Mouse (Mus musculus): ENCODE data around the gene Nr6a1. TPM values are rescaled to one million over a fixed set of nuclear protein-coding genes. Genes with fewer than 3 reads are reported as not detected.

The Nr6a1 gene
- total RNA-seq, 1 experiment from 2014 or later: 0.29 TPM

DNA sequence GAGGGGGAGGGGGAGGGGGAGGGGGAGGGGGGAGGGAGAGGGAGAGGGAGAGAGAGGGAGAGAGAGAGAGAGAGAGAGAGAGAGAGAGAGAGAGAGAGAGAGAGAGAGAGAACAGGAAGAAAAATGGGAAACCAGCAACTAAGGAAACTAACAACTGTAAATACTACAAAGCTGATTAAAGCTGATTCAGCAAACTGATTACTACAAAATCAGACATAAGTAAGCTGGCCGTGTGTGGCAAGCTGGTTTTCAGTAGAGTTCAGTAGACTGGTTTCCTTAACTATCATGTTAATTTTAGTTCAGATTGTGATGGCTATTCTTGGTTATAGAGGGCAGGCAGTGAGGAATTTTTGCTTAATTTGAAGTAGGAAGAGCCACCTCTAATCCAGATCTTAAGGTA lies 18.9 kb downstream of the Nr6a1 start:
- ATAC-seq (replicated peaks; ENCODE audit: insufficient number of reproducible peaks, low FRiP score, low TSS enrichment, poor library complexity, severe bottlenecking): no peak

GRCm38 (mm10) chr2:38906097-38906496 lies 21.4 kb downstream of the Nr6a1 start:
- ATAC-seq (replicated peaks; ENCODE audit: insufficient number of reproducible peaks, low FRiP score, low TSS enrichment, poor library complexity, severe bottlenecking): no peak

DNA sequence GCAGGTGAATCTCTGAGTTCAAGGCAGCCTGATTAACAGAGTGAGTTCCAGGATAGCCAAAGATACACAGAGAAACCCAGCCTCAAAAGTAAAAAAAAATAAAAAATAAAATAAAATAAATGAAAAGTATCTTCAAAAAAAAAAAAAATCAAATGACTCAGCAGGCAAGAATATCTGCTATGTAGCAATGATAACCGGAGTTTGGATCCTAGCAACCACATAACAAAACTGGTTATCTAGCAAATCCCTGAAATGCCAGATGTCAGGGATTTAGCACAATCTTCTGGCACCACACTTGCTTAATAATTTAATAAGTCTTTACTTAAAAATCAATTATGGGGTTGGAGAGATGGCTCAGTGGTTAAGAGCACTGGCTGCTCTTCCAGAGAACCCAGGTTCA lies 23.2 kb downstream of the Nr6a1 start:
- ATAC-seq (replicated peaks; ENCODE audit: insufficient number of reproducible peaks, low FRiP score, low TSS enrichment, poor library complexity, severe bottlenecking): no peak

DNA sequence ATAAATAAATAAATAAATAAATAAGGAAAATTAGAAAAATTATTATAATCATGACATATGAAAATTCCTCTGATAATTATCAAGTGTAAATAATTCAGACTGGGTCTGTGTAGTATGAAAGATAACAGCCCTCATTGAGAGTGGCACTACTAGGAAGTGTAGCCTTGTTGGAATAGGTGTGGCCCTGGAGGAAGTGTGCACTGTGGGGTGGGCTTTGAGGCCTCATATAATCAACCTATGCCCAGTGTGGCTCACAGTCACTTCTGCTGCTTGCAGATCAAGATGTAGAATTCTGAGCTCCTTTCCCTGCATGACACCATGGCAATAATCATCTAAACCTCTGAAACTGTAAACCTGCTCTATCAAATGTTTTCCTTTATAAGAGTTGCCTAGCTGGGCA lies 24.6 kb downstream of the Nr6a1 start:
- no peak for ATAC-seq (replicated peaks; ENCODE audit: insufficient number of reproducible peaks, low FRiP score, low TSS enrichment, poor library complexity, severe bottlenecking)

GRCm38 (mm10) chr2:38880907-38881672 lies 46.4 kb downstream of the Nr6a1 start:
- no peak for ATAC-seq (replicated peaks; ENCODE audit: insufficient number of reproducible peaks, low FRiP score, low TSS enrichment, poor library complexity, severe bottlenecking)

DNA sequence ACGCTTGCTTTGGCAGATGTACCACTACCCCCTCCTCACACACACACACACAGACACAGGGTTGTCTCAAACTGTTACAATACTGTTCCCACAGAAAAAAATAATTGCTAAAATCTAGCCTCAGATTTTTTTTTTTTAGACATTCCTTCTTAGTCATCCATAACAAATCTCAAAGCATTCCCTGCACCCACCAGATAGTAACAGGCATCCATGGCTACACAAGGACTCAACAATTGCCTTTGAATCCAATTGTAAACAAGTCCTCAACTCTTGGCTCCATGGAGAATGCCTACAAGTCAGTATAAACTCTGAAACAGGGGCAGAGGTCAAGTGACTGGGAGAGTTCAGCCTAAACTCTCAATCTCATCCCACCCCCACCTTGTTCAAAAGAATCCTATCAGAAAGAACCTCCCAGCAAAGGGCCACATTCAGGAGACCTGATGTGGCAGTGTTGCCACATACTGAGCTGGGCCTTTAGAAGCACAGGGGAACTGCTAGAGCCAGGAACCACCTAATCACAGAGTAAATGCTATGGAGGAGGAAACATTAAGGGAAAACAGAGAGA lies 52.9 kb downstream of the Nr6a1 start:
- ATAC-seq (replicated peaks; ENCODE audit: insufficient number of reproducible peaks, low FRiP score, low TSS enrichment, poor library complexity, severe bottlenecking): no peak

- no peak for ATAC-seq (replicated peaks; ENCODE audit: insufficient number of reproducible peaks, low FRiP score, low TSS enrichment, poor library complexity, severe bottlenecking)
These were observed 54.8 kb downstream of the Nr6a1 start for GRCm38 (mm10) chr2:38872730-38873129.

GRCm38 (mm10) chr2:38866711-38867110 lies 60.8 kb downstream of the Nr6a1 start:
- ATAC-seq (replicated peaks; ENCODE audit: insufficient number of reproducible peaks, low FRiP score, low TSS enrichment, poor library complexity, severe bottlenecking): 0 out of 2 replicates have a peak, but pooled peaks have one; percentile 43

DNA sequence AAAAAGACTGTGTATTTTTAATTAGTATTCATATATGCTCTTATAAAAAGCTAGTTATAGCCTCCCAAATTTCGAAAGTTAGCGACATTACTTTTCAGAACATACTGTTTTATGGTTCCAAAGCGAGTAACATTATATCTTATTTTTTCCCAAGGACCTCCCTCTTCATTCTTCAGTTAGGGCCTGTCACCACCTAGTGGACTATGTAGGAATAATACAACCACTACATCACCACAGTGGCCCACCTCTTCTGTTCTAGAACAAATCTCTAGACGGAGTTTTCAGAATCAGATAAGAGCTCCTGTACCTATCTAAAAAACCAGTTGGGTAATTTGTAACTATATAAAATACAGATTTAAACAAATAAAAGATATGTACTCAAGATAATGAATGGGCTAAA lies 63.5 kb downstream of the Nr6a1 start:
- ATAC-seq (replicated peaks; ENCODE audit: insufficient number of reproducible peaks, low FRiP score, low TSS enrichment, poor library complexity, severe bottlenecking): no peak

DNA sequence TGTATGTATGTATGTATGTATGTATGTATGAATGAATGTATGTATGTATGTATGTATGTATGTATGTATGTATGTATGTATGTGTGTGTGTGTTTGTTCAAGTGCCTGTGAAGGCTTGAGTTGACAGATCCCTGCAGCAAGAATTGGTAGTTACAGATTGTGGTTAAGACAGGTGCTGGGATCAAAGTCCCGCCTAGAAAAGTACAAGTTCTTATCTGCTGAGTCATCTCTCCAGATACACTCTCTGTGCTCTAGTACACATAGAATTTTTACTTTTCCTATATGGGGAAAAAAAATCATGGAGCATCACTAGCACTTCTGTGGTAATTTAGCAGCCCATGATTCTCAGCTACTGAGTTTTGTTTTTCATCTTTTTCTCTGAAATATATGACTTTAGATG lies 75.7 kb downstream of the Nr6a1 start:
- no peak for ATAC-seq (replicated peaks; ENCODE audit: insufficient number of reproducible peaks, low FRiP score, low TSS enrichment, poor library complexity, severe bottlenecking)

DNA sequence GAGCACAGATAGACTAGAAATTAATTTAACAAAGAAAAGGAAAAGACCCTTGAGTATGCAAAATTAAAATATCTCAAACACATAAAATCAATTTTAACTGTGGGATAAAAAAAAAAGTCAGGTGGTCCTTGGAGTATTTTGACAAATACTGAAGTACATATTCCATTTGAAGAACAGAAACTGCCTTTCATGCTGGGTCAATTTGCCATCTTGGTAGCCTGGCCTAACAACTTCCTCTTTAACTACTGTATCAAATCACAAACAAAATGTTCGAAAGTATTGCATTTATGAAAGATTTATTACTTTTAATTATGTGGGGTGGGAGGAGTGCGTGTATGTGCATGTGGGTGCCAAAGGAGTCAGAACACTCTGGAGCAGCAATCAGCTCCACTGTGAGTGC lies 81.2 kb downstream of the Nr6a1 start:
- no peak for ATAC-seq (replicated peaks; ENCODE audit: insufficient number of reproducible peaks, low FRiP score, low TSS enrichment, poor library complexity, severe bottlenecking)

GRCm38 (mm10) chr2:38835489-38835888 lies 92.0 kb downstream of the Nr6a1 start:
- ATAC-seq (replicated peaks; ENCODE audit: insufficient number of reproducible peaks, low FRiP score, low TSS enrichment, poor library complexity, severe bottlenecking): no peak

DNA sequence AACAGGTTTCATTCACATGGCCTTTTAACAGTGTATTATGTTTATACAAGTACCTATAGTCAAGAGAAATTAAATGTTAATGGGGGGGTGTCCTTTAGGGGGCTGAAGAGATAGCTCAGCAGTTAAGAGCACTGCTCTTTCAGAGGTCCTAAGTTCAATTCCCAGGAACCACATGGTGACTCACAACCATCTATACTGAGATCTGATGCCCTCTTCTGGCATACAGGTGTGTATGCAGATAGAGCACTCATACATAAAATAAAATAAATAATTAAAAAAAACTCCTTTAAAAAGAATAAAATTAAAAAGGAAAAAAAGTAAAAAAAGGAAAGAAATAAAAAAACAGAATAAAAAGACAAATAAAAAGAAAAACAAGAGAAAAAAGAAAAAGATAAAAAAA lies 95.5 kb downstream of the Nr6a1 start:
- no peak for ATAC-seq (replicated peaks; ENCODE audit: insufficient number of reproducible peaks, low FRiP score, low TSS enrichment, poor library complexity, severe bottlenecking)

GRCm38 (mm10) chr2:38829521-38829920 lies 98.0 kb downstream of the Nr6a1 start:
- ATAC-seq (replicated peaks; ENCODE audit: insufficient number of reproducible peaks, low FRiP score, low TSS enrichment, poor library complexity, severe bottlenecking): no peak

DNA sequence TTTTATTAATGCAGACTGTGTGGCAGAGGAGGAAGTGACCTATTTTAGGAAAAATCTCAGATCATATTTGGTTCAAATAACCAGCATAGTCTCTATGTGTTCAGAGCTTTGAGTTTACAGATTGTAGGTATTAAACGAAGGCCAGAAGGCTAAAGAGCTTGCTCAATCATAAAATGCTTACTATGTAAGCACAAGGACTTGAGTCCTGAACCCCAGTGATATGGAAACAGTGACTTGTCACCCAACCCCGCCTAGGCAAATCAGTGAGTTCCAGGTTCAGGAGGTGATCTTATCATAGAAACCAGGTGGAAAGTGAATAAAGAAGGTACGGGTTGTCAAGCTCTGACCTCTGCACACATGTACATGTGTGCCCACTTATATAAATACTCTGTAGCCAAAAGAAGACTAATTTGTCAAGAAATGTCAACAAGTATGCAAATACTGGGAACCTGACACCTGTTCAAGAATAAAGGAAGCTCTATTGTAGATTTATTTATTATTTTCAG lies 99.6 kb downstream of the Nr6a1 start:
- ATAC-seq (replicated peaks; ENCODE audit: insufficient number of reproducible peaks, low FRiP score, low TSS enrichment, poor library complexity, severe bottlenecking): no peak

DNA sequence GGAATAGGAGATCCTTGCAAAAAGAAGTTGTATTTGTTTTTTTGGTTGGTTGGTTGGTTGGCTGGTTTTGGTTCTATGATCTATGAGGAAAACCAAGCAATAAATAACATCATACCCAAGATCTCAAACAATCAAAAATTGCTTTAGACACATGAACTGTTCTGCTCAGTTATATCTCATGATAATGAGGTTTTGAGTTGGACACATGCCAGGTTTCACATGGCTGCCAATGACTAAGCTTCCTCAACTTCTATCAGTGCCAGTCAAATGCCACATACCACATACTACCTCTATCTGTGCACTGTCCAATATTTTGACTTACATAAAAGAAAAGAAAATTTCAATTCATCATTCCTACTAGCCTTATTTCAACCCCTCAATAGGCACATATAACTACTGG lies 101.3 kb downstream of the Nr6a1 start:
- 0 out of 2 replicates have a peak, but pooled peaks have one; percentile 25 for ATAC-seq (replicated peaks; ENCODE audit: insufficient number of reproducible peaks, low FRiP score, low TSS enrichment, poor library complexity, severe bottlenecking)

DNA sequence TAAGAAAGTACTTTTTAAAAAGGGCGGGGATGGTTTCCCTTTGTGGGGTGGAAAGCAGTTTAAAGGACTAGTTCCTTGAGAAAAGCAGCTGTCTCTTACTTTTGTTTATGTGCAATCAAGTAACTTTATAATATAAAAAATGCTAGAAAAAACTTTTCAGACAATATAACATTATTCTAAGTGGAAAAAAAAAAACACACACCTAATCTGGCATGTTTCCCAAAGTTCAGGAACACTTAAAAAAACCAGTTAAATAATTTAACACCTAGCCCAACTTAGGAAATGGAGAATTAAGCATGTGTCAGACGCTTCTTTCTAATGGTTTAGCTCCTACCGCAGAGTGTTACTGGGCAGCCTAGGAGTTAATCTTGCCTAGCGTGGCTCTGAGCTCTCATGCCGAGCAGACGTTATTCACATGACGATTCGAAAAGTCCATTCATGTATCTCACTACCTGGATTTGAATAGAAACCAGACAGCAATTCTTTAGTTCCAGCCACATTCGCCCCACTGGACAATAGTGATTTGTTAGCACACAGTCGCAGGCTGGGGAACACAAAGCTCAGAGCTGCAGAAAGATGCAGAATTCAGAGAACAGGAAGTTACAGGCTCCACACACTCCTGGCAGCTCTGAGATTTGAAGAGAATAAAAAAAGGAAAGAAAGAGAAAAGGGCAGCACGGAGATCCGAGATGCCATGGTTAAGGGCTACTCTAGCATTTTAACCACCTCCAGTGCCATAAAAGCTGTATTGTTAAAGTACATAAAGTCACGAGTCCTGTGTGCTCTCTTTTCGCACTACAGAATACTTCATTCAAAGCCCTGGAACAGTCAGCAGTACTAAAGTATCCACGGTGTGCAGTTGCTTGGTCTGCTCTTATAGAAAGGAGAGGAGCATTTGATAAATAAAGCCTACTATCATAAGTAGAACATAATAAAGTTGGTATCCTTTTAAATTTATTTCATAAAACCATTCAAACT lies 102.4 kb downstream of the Nr6a1 start:
- ATAC-seq (replicated peaks; ENCODE audit: insufficient number of reproducible peaks, low FRiP score, low TSS enrichment, poor library complexity, severe bottlenecking): no peak; the same call in 1 of the 2 replicates

DNA sequence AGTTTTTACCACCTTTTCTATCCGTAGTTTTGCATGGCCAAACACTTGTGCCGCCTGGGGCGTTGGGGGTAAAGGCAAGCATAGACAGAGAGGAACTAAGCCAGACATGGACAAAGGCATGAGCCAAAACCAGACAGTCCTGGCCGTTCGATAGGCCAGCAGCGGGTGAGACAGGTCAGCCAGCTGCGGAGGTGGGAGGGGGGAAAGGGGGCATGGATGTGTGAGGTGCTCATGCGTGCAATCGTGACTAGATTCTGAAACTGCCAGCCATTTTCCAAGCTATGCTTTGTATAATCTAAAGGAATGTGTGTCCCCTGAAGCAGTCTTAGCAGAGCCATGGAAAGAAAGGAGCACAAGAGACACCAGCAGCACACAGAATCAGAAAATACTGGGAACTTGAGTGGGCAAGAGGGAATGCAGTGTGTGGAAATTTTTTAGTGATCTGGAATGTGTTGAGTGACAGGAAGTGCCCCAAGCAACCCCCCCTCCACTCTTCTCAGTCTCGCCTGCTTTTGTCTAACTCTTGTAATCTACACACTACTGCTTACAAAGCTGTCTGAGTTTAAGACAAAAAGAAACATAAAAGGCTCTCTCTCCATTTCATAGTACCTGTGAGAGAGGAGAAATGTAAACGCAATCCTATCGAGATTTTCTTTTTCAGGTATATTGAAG lies 103.4 kb downstream of the Nr6a1 start:
- ATAC-seq (replicated peaks; ENCODE audit: insufficient number of reproducible peaks, low FRiP score, low TSS enrichment, poor library complexity, severe bottlenecking): peak; percentile 83

GRCm38 (mm10) chr2:38823406-38823805 lies 104.1 kb downstream of the Nr6a1 start:
- ATAC-seq (replicated peaks; ENCODE audit: insufficient number of reproducible peaks, low FRiP score, low TSS enrichment, poor library complexity, severe bottlenecking): no peak
